Mouse (Mus musculus) CD4-positive, CD25-positive, alpha-beta regulatory T cell, adult 4 months (primary cell): ENCODE measurements around the gene Tmem259. TPM values are rescaled to one million over a fixed set of nuclear protein-coding genes. Genes with fewer than 3 reads are reported as not detected.
"Not testable (repeated sequence)": the region's sequence is repeated elsewhere in the genome, so short reads cannot be mapped to it uniquely, and the experiment has no call there.

Experiments used
- ATAC-seq: one replicate; pipeline ENCODE4 v1.8.0; 2017
- polyA plus RNA-seq, 2 experiments: library from polyadenylated mRNA; unstranded; fragments of 100-300 nt; shearing (Covaris generic); gene quantifications; one replicate each; pipeline ENCODE4 v1.2.1; 2017

The Tmem259 gene
- polyA plus RNA-seq, 2 experiments from 2014 or later: 1.2 to 2.5 TPM

- ATAC-seq: peak; percentile 94
Measured at GRCm38 (mm10) chr10:79959847-79960601, 24.1 kb downstream of the Tmem259 start, which contains the start of gene Wdr18. TSS of gene Wdr18 (plus strand) at chr10:79960152.

GRCm38 (mm10) chr10:79959412-79959811 lies 24.7 kb downstream of the Tmem259 start:
- not testable (repeated sequence) for ATAC-seq

GRCm38 (mm10) chr10:79958140-79958816 lies 25.9 kb downstream of the Tmem259 start:
- peak; percentile 18 for ATAC-seq

- no peak for ATAC-seq
Measured at GRCm38 (mm10) chr10:79956643-79957154, 27.4 kb downstream of the Tmem259 start.

- no peak for ATAC-seq
Measured at GRCm38 (mm10) chr10:79955691-79956090, 28.4 kb downstream of the Tmem259 start.

- ATAC-seq: no peak
Measured at GRCm38 (mm10) chr10:79953946-79954345, 30.2 kb downstream of the Tmem259 start.

- ATAC-seq: no peak
Measured at GRCm38 (mm10) chr10:79950661-79951060, 33.5 kb downstream of the Tmem259 start.

GRCm38 (mm10) chr10:79949873-79950272 lies 34.3 kb downstream of the Tmem259 start:
- ATAC-seq: no peak

- ATAC-seq: no peak
Measured at GRCm38 (mm10) chr10:79947502-79947901, 36.6 kb downstream of the Tmem259 start.

- ATAC-seq: no peak
Measured at GRCm38 (mm10) chr10:79946752-79947322, 37.3 kb downstream of the Tmem259 start.

GRCm38 (mm10) chr10:79945507-79946234 lies 38.5 kb downstream of the Tmem259 start:
- no peak for ATAC-seq

- no peak for ATAC-seq
Measured at GRCm38 (mm10) chr10:79943471-79943901, 40.6 kb downstream of the Tmem259 start.

GRCm38 (mm10) chr10:79942988-79943387 lies 41.1 kb downstream of the Tmem259 start:
- no peak for ATAC-seq

- no peak for ATAC-seq
Measured at GRCm38 (mm10) chr10:79940749-79941148, 43.4 kb downstream of the Tmem259 start.

GRCm38 (mm10) chr10:79937775-79938526 lies 46.2 kb downstream of the Tmem259 start:
- ATAC-seq: no peak

GRCm38 (mm10) chr10:79936911-79937441 lies 47.2 kb downstream of the Tmem259 start:
- peak; percentile 90 for ATAC-seq

- ATAC-seq: no peak
Measured at GRCm38 (mm10) chr10:79936284-79936910, 47.7 kb downstream of the Tmem259 start.

GRCm38 (mm10) chr10:79934794-79935569 lies 49.1 kb downstream of the Tmem259 start:
- no peak for ATAC-seq

GRCm38 (mm10) chr10:79934272-79934721 lies 49.8 kb downstream of the Tmem259 start:
- no peak for ATAC-seq

GRCm38 (mm10) chr10:79933861-79934260 lies 50.3 kb downstream of the Tmem259 start:
- no peak for ATAC-seq
